Mouse (Mus musculus) lung, postnatal 4 days (tissue): ENCODE data around the gene Ccdc105.

Experiments used
- DNase-seq, 2 experiments: peaks; one replicate each; pipeline ENCODE4 v3.0.0; 2021

The Ccdc105 gene

DNA sequence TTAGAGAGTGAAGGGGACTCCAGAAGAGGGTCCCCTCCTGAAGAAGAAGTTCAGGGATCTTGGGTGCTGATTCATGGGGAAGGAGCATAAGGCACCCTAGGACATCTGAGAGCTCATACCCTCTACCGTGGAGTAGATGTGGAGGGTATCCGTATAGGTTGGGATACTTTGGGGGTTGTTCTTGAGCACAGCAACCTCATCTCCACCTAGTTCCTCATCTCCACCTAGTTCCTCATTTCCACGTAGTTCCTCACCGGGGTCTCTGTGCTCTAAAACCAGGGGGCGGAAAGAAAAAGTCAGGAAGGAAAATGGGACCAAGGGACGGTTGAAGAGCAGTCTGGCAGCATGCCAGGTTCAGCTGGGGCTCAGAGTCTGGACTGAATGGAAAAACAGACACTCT, 38.7 kb downstream of the Ccdc105 start:
- no peak for DNase-seq

DNA sequence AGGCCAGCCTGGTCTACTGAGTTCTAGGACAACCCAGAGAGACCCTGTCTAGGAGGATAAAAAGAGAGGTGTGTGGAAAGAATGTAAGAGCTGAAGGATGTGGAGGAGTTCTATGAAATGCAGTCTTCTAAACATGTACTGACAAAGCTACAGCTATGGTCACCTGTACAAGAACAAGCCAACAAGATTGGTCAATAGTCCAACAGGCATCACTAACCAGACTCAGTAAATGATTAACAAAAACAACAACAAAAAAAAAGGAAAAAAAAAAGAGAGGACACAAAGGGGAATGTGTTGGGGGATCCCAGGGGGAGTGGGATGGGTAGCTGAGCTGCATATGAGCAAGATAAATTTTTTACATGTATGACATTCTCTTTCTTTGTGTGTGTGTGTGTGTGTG, 42.2 kb downstream of the Ccdc105 start:
- DNase-seq, result no peak

DNA sequence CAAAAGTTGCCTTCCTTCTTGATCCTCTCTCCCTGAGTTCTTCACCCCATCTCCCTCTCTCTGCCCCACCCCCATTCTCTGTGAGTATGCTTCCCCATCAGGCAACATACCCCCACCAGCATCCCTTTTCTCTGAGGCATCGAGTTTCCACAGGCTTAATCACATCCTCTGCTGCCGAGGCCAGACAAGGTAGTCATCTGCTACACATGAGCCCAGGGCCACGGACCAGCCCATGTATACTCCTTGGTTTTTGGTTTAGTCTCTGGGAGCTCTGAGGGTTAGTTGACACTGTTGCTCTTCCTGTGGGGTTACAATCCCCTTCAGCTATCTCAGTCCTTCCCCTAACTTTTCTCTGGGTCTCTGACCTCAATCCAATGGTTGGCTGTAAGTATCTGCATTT, 52.0 kb downstream of the Ccdc105 start:
- no peak for DNase-seq
